Mouse (Mus musculus): Measurements from ENCODE around the gene Adap1. TPM values are rescaled to one million over a fixed set of nuclear protein-coding genes. Genes with fewer than 3 reads are reported as not detected.

Gene Adap1
- polyA plus RNA-seq, 1 experiment from 2014 or later = 5.7 TPM

GRCm38 (mm10) chr5:139324045-139324491 lies 1.4 kb downstream of the Adap1 start:
- Histone ChIP-seq H3K9ac (ENCODE audit: low read depth, low read length) (no peak overlapping the region), H3K4me2 (ENCODE audit: low read depth, low read length) (0 out of 2 replicates have a peak overlapping the region, but pooled peaks have one; percentile 94), H3K27me3 (replicated peaks; ENCODE audit: control insufficient read depth, insufficient read depth, low read length) (peaks cover 34% of the 10 kb centered on the region), H3K4me3 (ENCODE audit: low read depth, low read length) (peak overlapping the region; percentile 58; the same call in 1 of the 2 replicates), H3K4me1 (ENCODE audit: control insufficient read depth, insufficient read depth, low read length) (no peaks in the 10 kb centered on the region), H3K27ac (replicated peaks; ENCODE audit: low read depth, low read length) (no peak overlapping the region), H3K9me3 (ENCODE audit: control insufficient read depth, low read length) (no peaks in the 10 kb centered on the region), H3K36me3 (ENCODE audit: control insufficient read depth, insufficient read depth, low read length) (no peaks in the 10 kb centered on the region)
- WGBS = 58% methylated on average over 5 of the region's 5 CpGs
- no peak for ATAC-seq (ENCODE audit: low read depth)
- DNase-seq (ENCODE audit: low spot score) = no peak

DNA sequence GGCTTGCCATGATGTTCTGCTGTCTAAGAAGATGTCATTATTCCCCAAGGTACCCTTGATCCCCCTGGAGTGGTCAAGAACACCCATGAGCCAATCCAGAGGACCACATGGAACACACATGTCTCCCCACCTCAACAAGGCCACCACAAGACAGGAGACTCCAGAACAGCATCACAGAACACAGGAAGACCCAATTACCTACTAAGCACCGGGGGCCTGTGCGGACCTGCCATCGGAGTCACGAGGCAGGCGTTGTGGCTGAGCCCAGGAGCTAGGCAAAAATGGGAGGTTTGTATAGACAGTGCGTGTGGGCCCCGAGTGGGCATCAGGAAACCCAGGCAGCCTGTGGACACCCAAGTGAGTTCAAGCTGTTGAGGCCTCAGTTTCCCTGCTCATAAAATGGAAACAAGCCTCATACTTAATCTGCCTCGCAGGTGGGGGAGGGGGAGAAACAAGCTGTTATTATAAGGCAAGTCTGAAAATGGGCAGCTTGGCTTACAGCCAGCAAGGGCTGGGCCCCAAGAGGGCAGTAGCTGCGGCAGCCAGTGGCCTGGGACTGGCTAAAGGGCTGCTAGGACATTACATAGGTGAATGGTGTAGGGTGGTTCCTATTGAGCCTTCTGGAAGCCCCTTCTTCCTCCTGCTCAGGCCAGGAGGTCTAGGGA lies 2.0 kb downstream of the Adap1 start:
- Histone ChIP-seq H3K27ac (replicated peaks; ENCODE audit: low read depth, low read length) (no peak overlapping the region), H3K4me3 (ENCODE audit: low read depth, low read length) (no peak overlapping the region), H3K4me1 (ENCODE audit: control insufficient read depth, insufficient read depth, low read length) (no peaks in the 10 kb centered on the region), H3K36me3 (ENCODE audit: control insufficient read depth, insufficient read depth, low read length) (no peaks in the 10 kb centered on the region), H3K4me2 (ENCODE audit: low read depth, low read length) (no peak overlapping the region), H3K9me3 (ENCODE audit: control insufficient read depth, low read length) (no peaks in the 10 kb centered on the region), H3K27me3 (replicated peaks; ENCODE audit: control insufficient read depth, insufficient read depth, low read length) (peaks cover 34% of the 10 kb centered on the region), H3K9ac (ENCODE audit: low read depth, low read length) (no peak overlapping the region)
- no peak for DNase-seq (ENCODE audit: low spot score)
- WGBS = 74% methylated on average over 9 of the region's 9 CpGs
- no peak for ATAC-seq (ENCODE audit: low read depth)

GRCm38 (mm10) chr5:139321331-139321730 lies 4.1 kb downstream of the Adap1 start:
- Histone ChIP-seq H3K27me3 (replicated peaks; ENCODE audit: control insufficient read depth, insufficient read depth, low read length) (peaks cover 31% of the 10 kb centered on the region), H3K36me3 (ENCODE audit: control insufficient read depth, insufficient read depth, low read length) (no peaks in the 10 kb centered on the region), H3K4me2 (ENCODE audit: low read depth, low read length) (no peak overlapping the region), H3K4me3 (ENCODE audit: low read depth, low read length) (no peak overlapping the region), H3K9me3 (ENCODE audit: control insufficient read depth, low read length) (no peaks in the 10 kb centered on the region), H3K4me1 (ENCODE audit: control insufficient read depth, insufficient read depth, low read length) (no peaks in the 10 kb centered on the region), H3K27ac (replicated peaks; ENCODE audit: low read depth, low read length) (no peak overlapping the region), H3K9ac (ENCODE audit: low read depth, low read length) (no peak overlapping the region)
- WGBS = 75% methylated on average over 6 of the region's 6 CpGs
- no peak for ATAC-seq (ENCODE audit: low read depth)
- no peak for DNase-seq (ENCODE audit: low spot score)

- H3K4me2 ChIP-seq (ENCODE audit: low read depth, low read length) = no peak overlapping the region
- DNase-seq (ENCODE audit: low spot score) = no peak
- peaks cover 22% of the 10 kb centered on the region for H3K27me3 ChIP-seq (replicated peaks; ENCODE audit: control insufficient read depth, insufficient read depth, low read length)
- H3K9ac ChIP-seq (ENCODE audit: low read depth, low read length) = no peak overlapping the region
- WGBS = 68% methylated on average over 7 of the region's 7 CpGs
- no peak for ATAC-seq (ENCODE audit: low read depth)
- no peak overlapping the region for H3K27ac ChIP-seq (replicated peaks; ENCODE audit: low read depth, low read length)
- H3K4me3 ChIP-seq (ENCODE audit: low read depth, low read length) = no peak overlapping the region
- H3K4me1 ChIP-seq (ENCODE audit: control insufficient read depth, insufficient read depth, low read length) = no peaks in the 10 kb centered on the region
- H3K36me3 ChIP-seq (ENCODE audit: control insufficient read depth, insufficient read depth, low read length) = no peaks in the 10 kb centered on the region
- no peaks in the 10 kb centered on the region for H3K9me3 ChIP-seq (ENCODE audit: control insufficient read depth, low read length)
Observed at GRCm38 (mm10) chr5:139320424-139320823, 5.0 kb downstream of the Adap1 start.

GRCm38 (mm10) chr5:139317751-139318504 lies 7.5 kb downstream of the Adap1 start:
- no peak for DNase-seq (ENCODE audit: low spot score)
- Histone ChIP-seq H3K9me3 (ENCODE audit: control insufficient read depth, low read length) (no peaks in the 10 kb centered on the region), H3K27me3 (replicated peaks; ENCODE audit: control insufficient read depth, insufficient read depth, low read length) (no peaks in the 10 kb centered on the region), H3K4me1 (ENCODE audit: control insufficient read depth, insufficient read depth, low read length) (no peaks in the 10 kb centered on the region), H3K36me3 (ENCODE audit: control insufficient read depth, insufficient read depth, low read length) (no peaks in the 10 kb centered on the region), H3K4me2 (ENCODE audit: low read depth, low read length) (no peak overlapping the region), H3K9ac (ENCODE audit: low read depth, low read length) (no peak overlapping the region), H3K4me3 (ENCODE audit: low read depth, low read length) (no peak overlapping the region), H3K27ac (replicated peaks; ENCODE audit: low read depth, low read length) (no peak overlapping the region)
- 65% methylated on average over 21 of the region's 21 CpGs for WGBS
- ATAC-seq (ENCODE audit: low read depth) = no peak

DNA sequence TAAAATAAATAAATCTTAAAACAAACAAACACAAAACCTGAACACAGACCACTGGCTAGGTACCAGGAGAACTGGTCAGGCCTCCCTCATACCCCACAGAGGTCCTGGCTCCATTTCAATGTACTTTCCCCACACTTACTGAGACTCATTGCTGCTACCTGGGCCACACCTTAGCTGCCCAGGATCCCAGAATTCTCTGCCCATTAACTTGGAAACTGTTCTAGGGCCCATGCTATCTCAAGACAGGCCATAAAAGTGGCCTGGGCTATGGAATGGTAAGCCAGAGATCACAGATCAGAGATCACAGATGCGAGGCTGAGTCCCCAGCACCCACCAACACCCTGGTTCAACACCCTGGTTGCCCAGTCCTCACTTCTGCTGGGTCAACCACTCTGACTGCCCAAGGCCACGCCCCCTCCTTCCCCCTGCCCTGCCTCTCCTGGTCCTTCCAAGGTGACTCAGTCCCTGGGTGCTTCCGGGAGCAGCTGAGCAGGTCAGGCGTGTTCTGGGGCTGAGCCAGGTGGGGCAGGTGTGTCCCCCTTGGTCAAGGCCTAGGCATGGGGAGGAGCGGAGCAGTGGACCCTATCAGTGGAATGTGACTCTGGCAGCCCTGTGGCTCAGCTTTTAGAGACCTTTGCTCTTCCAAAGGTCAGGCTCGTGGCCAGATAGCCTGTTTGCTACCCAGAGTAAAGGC lies 8.3 kb downstream of the Adap1 start:
- no peaks in the 10 kb centered on the region for H3K9me3 ChIP-seq (ENCODE audit: control insufficient read depth, low read length)
- no peak overlapping the region for H3K9ac ChIP-seq (ENCODE audit: low read depth, low read length)
- DNase-seq (ENCODE audit: low spot score) = no peak
- H3K4me2 ChIP-seq (ENCODE audit: low read depth, low read length) = no peak overlapping the region
- no peaks in the 10 kb centered on the region for H3K4me1 ChIP-seq (ENCODE audit: control insufficient read depth, insufficient read depth, low read length)
- H3K27ac ChIP-seq (replicated peaks; ENCODE audit: low read depth, low read length) = no peak overlapping the region
- 67% methylated on average over 6 of the region's 6 CpGs for WGBS
- no peaks in the 10 kb centered on the region for H3K36me3 ChIP-seq (ENCODE audit: control insufficient read depth, insufficient read depth, low read length)
- no peaks in the 10 kb centered on the region for H3K27me3 ChIP-seq (replicated peaks; ENCODE audit: control insufficient read depth, insufficient read depth, low read length)
- H3K4me3 ChIP-seq (ENCODE audit: low read depth, low read length) = no peak overlapping the region
- ATAC-seq (ENCODE audit: low read depth) = no peak

- no peak for ATAC-seq (ENCODE audit: low read depth)
- 81% methylated on average over 12 of the region's 12 CpGs for WGBS
Observed at GRCm38 (mm10) chr5:139314941-139315642, 10.3 kb downstream of the Adap1 start.

DNA sequence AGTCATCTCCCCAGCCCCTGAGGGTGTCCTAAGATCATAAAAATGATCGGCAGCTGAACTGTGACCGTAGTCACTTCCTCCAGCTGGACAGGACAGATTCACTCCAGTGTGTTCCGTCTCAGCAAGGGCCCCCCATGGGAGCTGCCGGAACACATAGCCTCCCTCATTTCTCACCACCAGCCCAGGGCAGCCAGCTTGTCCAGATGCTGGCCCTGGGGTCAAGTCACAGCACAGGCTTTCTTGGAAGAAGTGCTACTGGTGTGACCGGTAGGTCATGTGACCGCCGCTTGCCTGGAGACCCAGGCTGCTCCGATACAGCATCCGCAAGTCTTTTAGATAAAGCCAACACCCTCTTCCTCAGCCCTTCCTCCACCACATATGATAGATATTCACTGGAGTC lies 11.9 kb downstream of the Adap1 start:
- H3K27ac ChIP-seq (replicated peaks; ENCODE audit: low read depth, low read length) = no peak overlapping the region
- 77% methylated on average over 9 of the region's 9 CpGs for WGBS
- H3K4me2 ChIP-seq (ENCODE audit: low read depth, low read length) = no peak overlapping the region
- no peak overlapping the region for H3K4me3 ChIP-seq (ENCODE audit: low read depth, low read length)
- ATAC-seq (ENCODE audit: low read depth) (no peak), DNase-seq (ENCODE audit: low spot score) (no peak)
- no peaks in the 10 kb centered on the region for H3K27me3 ChIP-seq (replicated peaks; ENCODE audit: control insufficient read depth, insufficient read depth, low read length)
- no peak overlapping the region for H3K9ac ChIP-seq (ENCODE audit: low read depth, low read length)
- H3K9me3 ChIP-seq (ENCODE audit: control insufficient read depth, low read length) = no peaks in the 10 kb centered on the region
- no peaks in the 10 kb centered on the region for H3K4me1 ChIP-seq (ENCODE audit: control insufficient read depth, insufficient read depth, low read length)
- no peaks in the 10 kb centered on the region for H3K36me3 ChIP-seq (ENCODE audit: control insufficient read depth, insufficient read depth, low read length)

More at GRCm38 (mm10) chr5:139314941-139315642, 10.3 kb downstream of the Adap1 start:
- no peaks in the 10 kb centered on the region for H3K36me3 ChIP-seq (ENCODE audit: control insufficient read depth, insufficient read depth, low read length)
- no peak overlapping the region for H3K4me3 ChIP-seq (ENCODE audit: low read depth, low read length)
- no peaks in the 10 kb centered on the region for H3K4me1 ChIP-seq (ENCODE audit: control insufficient read depth, insufficient read depth, low read length)
- H3K27me3 ChIP-seq (replicated peaks; ENCODE audit: control insufficient read depth, insufficient read depth, low read length) = no peaks in the 10 kb centered on the region
- H3K27ac ChIP-seq (replicated peaks; ENCODE audit: low read depth, low read length) = no peak overlapping the region
- H3K4me2 ChIP-seq (ENCODE audit: low read depth, low read length) = no peak overlapping the region
- no peak for DNase-seq (ENCODE audit: low spot score)
- H3K9ac ChIP-seq (ENCODE audit: low read depth, low read length) = no peak overlapping the region
- H3K9me3 ChIP-seq (ENCODE audit: control insufficient read depth, low read length) = no peaks in the 10 kb centered on the region
